Mouse (Mus musculus): Measurements from ENCODE around the gene Prtg.

Prtg gene

GRCm38 (mm10) chr9:72806731-72807419 is at the start of gene Prtg:
Gene Prtg (plus strand): TSS chr9:72806874.
- DNase-seq, result peak; percentile 23

- DNase-seq, result no peak
Measured at GRCm38 (mm10) chr9:72757143-72757542, 49.5 kb upstream of the Prtg start.

GRCm38 (mm10) chr9:72758705-72759131 is 48.0 kb upstream of the Prtg start:
- no peak for DNase-seq

- no peak for DNase-seq
Measured at GRCm38 (mm10) chr9:72763050-72763718, 43.5 kb upstream of the Prtg start.

GRCm38 (mm10) chr9:72766789-72767349 is 39.8 kb upstream of the Prtg start:
- peak; percentile 91 for DNase-seq

GRCm38 (mm10) chr9:72775022-72775421 is 31.7 kb upstream of the Prtg start:
- no peak for DNase-seq

- no peak for DNase-seq
Measured at GRCm38 (mm10) chr9:72779004-72779403, 27.7 kb upstream of the Prtg start.

GRCm38 (mm10) chr9:72779733-72780132 is 26.9 kb upstream of the Prtg start:
- DNase-seq, result no peak

GRCm38 (mm10) chr9:72780694-72781093 is 26.0 kb upstream of the Prtg start:
- DNase-seq, result no peak

- DNase-seq, result no peak
Measured at GRCm38 (mm10) chr9:72781466-72781865, 25.2 kb upstream of the Prtg start.

- DNase-seq, result no peak
Measured at GRCm38 (mm10) chr9:72782121-72782520, 24.6 kb upstream of the Prtg start.

- DNase-seq, result no peak
Measured at GRCm38 (mm10) chr9:72787732-72788131, 18.9 kb upstream of the Prtg start.

- no peak for DNase-seq
Measured at GRCm38 (mm10) chr9:72790530-72791212, 16.0 kb upstream of the Prtg start.

- no peak for DNase-seq
Measured at GRCm38 (mm10) chr9:72791213-72791582, 15.5 kb upstream of the Prtg start.

GRCm38 (mm10) chr9:72791681-72792080 is 15.0 kb upstream of the Prtg start:
- DNase-seq, result no peak

GRCm38 (mm10) chr9:72795243-72795642 is 11.4 kb upstream of the Prtg start:
- no peak for DNase-seq

GRCm38 (mm10) chr9:72797136-72797621 is 9.5 kb upstream of the Prtg start:
- DNase-seq, result peak; percentile 75

GRCm38 (mm10) chr9:72803280-72803679 is 3.4 kb upstream of the Prtg start:
- no peak for DNase-seq

- DNase-seq, result no peak
Measured at GRCm38 (mm10) chr9:72806146-72806545, 528 bp upstream of the Prtg start.

- DNase-seq, result peak; percentile 74
Measured at GRCm38 (mm10) chr9:72807420-72808005, 839 bp downstream of the Prtg start.

GRCm38 (mm10) chr9:72808176-72808575 is 1.5 kb downstream of the Prtg start:
- DNase-seq, result peak; percentile 40

GRCm38 (mm10) chr9:72808586-72808985 is 1.9 kb downstream of the Prtg start:
- no peak for DNase-seq

GRCm38 (mm10) chr9:72809077-72809476 is 2.4 kb downstream of the Prtg start:
- DNase-seq, result no peak
